Mouse (Mus musculus): Measurements from ENCODE around the gene Tmem41b. TPM values are rescaled to one million over a fixed set of nuclear protein-coding genes. Genes with fewer than 3 reads are reported as not detected.
"Not testable (repeated sequence)": the region's sequence is repeated elsewhere in the genome, so short reads cannot be mapped to it uniquely, and the experiment has no call there.

Tmem41b gene
- total RNA-seq, 2 experiments from 2014 or later: 41.1 to 45.2 TPM

GRCm38 (mm10) chr7:109977131-109977530 lies 9.6 kb downstream of the Tmem41b start:
- not testable (repeated sequence) for DNase-seq

DNA sequence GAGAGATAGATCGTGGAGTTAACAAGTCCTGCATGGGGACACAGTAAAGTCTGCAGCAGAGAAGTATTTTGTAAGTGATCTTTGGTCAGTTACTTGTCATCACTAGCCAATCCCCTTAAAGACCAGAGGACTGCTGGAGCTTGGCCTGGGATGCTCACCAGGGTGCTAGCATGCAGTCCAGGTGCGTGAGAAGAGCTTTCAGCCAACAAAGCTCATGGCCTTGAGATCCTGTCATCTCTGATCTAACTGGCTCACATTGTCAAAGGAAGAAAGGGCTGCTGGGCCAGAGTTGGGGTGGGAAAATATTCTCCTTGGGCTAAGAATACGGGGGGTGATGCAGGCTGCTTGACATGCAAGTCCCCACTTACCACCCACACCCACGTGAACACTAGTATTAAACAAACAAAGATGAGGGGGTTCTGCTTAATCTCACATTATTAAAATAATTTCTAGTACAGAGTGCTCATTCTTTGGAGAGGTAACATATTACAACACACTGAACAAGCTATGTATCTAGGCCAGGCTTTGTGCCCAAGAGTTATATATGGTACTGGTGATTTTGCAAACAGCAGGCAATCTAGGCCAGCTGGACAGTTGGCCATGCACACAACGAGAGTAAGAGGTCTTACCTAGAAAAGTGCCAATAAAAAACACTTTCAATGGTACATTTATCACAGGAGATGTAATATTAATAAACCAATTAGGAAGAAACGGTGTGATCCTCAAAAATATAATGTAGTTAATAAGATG lies 10.6 kb downstream of the Tmem41b start:
- no peak for DNase-seq

- no peak for DNase-seq
Measured at GRCm38 (mm10) chr7:109969542-109969941, 17.2 kb downstream of the Tmem41b start.

- DNase-seq: no peak
Measured at GRCm38 (mm10) chr7:109968924-109969450, 17.7 kb downstream of the Tmem41b start.

- DNase-seq: no peak
Measured at GRCm38 (mm10) chr7:109967805-109968579, 18.7 kb downstream of the Tmem41b start.

- DNase-seq: no peak
Measured at GRCm38 (mm10) chr7:109965658-109966057, 21.1 kb downstream of the Tmem41b start.

DNA sequence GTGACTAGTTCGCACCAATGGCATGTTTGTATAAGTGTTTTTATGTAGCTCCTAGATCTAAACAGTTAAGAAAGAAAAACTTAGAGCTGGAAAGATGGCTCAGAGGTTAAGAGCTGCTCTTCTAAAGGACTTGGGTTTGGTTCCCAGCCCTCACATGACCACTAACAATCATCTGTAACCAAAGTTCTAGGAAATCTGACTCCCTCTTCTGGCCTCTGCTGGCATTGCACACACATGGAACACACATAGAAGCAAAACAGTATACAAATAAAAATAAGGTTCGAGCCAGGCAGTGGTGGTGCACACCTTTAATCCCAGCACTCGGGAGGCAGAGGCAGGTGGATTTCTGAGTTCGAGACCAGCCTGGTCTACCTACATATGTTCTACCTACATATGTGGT lies 23.0 kb downstream of the Tmem41b start:
- DNase-seq: no peak

- DNase-seq: no peak
Measured at GRCm38 (mm10) chr7:109962596-109962995, 24.1 kb downstream of the Tmem41b start.

- no peak for DNase-seq
Measured at GRCm38 (mm10) chr7:109961570-109961969, 25.2 kb downstream of the Tmem41b start.

DNA sequence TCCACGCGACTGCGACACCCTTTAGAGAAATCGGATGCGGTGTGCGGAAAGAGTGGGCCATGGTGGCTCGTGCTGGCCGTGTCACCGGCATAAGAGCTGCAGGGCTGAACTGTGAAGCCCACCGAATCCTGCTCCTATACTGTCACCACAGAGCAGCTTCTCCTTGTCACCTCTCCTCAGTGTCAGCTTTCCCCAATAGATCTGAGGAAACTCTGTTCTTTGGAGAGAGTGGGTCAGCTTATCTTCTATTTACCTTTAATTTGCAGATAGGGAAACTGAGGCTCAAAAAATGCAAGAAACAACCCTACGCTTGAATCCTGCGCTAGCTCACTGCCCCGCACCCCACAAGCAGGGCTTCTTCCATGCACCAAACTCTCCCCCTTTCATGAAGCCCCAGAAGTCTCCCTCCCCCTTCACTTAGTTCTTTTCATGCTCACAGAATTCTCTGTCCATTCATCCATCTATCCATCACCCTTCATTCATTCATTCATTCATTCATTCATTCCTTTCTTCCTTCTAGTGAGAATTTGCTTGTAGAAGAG lies 26.0 kb downstream of the Tmem41b start:
- DNase-seq: no peak

GRCm38 (mm10) chr7:109959716-109960612 lies 26.8 kb downstream of the Tmem41b start, which contains the start of gene Dennd5a:
Dennd5a (minus strand) TSS chr7:109960470.
- DNase-seq: peak; percentile 90

GRCm38 (mm10) chr7:109958843-109959715 lies 27.6 kb downstream of the Tmem41b start:
- no peak for DNase-seq

GRCm38 (mm10) chr7:109957996-109958789 lies 28.5 kb downstream of the Tmem41b start:
- no peak for DNase-seq

- DNase-seq: peak; percentile 53
Measured at GRCm38 (mm10) chr7:109954622-109955401, 31.9 kb downstream of the Tmem41b start.

DNA sequence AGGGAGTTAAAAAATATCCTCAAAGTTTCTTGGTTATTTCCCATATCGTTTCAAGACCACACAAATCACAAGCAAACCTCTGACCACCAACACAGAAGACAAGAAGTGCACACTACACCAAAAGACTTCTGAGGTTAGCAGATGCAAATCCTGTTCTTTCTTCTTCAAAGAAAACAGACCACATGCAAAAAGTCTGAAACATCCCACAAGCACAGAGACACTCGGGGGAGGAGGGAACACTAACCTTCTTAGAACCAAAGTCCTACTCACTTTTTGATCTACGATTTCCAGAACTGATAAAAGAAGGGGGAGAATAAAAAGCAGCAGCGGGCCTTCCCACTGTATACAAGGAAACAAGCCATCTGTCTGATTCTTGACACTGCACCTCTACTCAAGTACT lies 35.4 kb downstream of the Tmem41b start:
- no peak for DNase-seq

DNA sequence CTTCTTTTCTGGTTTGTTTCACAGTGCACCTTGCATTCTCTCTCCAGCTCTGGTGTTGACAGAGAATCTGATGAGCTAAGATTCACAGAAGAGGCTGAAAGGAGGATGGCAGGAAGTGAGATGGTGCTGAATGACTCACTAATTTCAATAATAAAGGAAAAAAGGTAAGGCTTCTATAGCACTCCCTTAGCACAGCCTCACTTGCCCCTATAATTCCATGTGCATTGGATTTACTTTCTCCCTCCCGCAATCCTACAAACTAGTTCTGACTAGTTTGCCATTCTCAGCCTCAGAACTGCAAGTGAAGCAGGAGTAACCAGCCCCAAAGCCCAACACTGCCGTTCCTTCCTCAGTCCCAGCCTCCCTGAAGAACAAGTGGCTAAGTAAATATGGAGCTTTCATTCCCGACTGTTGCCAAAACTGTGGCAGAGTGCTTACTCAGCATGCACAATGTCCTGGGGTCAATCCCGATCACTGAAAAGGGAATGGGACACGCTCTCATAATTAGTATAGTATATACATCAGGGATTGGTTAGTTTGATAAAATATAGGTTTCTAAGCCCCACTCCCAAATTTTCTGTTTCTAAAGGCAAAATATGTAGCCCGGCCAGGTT lies 42.2 kb downstream of the Tmem41b start:
- DNase-seq: no peak

GRCm38 (mm10) chr7:109929628-109930027 lies 57.1 kb downstream of the Tmem41b start:
- DNase-seq: no peak

GRCm38 (mm10) chr7:109928365-109928764 lies 58.4 kb downstream of the Tmem41b start:
- no peak for DNase-seq

DNA sequence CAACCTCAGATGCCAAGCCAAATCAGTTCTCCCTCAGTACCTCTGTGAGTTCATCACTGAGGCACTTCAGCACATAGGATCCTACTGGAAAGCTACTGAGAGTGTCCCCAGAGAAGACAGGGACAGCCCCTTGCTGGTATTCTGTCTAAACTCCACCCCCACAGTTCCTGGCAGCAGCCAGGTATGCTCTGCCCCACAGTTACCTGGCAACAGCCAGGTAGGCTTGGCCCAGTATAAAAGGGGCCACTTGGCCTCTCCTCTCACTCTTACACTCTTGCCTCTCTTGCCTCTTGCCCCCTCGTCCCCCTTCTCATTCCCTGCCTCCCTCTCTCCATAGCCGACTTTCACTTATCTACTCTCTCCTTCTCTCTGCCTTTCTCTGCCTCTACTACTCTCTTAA lies 61.8 kb downstream of the Tmem41b start:
- no peak for DNase-seq

Measured in adrenal gland, postnatal 10 days (tissue).